Mouse (Mus musculus) forebrain, embryonic 14.5 days (tissue): Measurements from ENCODE around the gene Son. TPM values are rescaled to one million over a fixed set of nuclear protein-coding genes. Genes with fewer than 3 reads are reported as not detected.

Experiments
- ATAC-seq: fragments of 200-750 bp; cut with Nextera tagmentation; 2 replicates; pipeline ENCODE4 v1.8.0; 2017; ENCODE audit warnings: mild to moderate bottlenecking, moderate library complexity
- DNase-seq: peaks from one replicate; pipeline ENCODE4 v3.0.0-alpha.2; 2015; ENCODE audit warnings: low spot score
- H3K27ac ChIP-seq: fragments of 300-500 bp; sonication (generic); 2 replicates; pipeline ENCODE4 v1.5.1; 2014; ENCODE audit warnings: low read depth, mild to moderate bottlenecking, control low read depth, low read length, moderate library complexity
- H3K27me3 ChIP-seq: fragments of 300-500 bp; sonication (generic); replicated peaks from 2 replicates; pipeline ENCODE4 v1.6.1; 2014; ENCODE audit warnings: low read length, control low read depth, mixed read lengths; ENCODE audit not compliant: control insufficient read depth, insufficient read depth
- H3K36me3 ChIP-seq: fragments of 300-500 bp; sonication (generic); 2 replicates; pipeline ENCODE4 v1.6.1; 2014; ENCODE audit warnings: low read length, control low read depth; ENCODE audit not compliant: control insufficient read depth, insufficient read depth
- H3K4me1 ChIP-seq: fragments of 300-500 bp; sonication (generic); 2 replicates; pipeline ENCODE4 v1.6.1; 2014; ENCODE audit warnings: antibody characterized with exemption, low read length, control low read depth; ENCODE audit not compliant: control insufficient read depth, insufficient read depth
- H3K4me2 ChIP-seq: fragments of 300-500 bp; sonication (generic); 2 replicates; pipeline ENCODE4 v1.6.1; 2014; ENCODE audit warnings: mild to moderate bottlenecking, control low read depth, low read length
- H3K4me3 ChIP-seq: fragments of 300-500 bp; sonication (generic); 2 replicates; pipeline ENCODE4 v1.5.1; 2014; ENCODE audit warnings: low read depth, low read length, control low read depth
- H3K9ac ChIP-seq: fragments of 300-500 bp; sonication (generic); 2 replicates; pipeline ENCODE4 v1.6.1; 2014; ENCODE audit warnings: mild to moderate bottlenecking, low read length, control low read depth, moderate library complexity
- H3K9me3 ChIP-seq: fragments of 300-500 bp; sonication (generic); replicated peaks from 2 replicates; pipeline ENCODE4 v1.6.1; 2016; ENCODE audit warnings: low read length, control low read depth, mixed read lengths; ENCODE audit not compliant: control insufficient read depth
- WGBS: fragments of 180-500 bp; shearing (Covaris S2); extraction: QIAGEN DNeasy Blood & Tissue Kit; methylation state at CpG from one replicate; pipeline ENCODE4 v1.1.7; 2014; 5-methylcytosine and 5-hydroxymethylcytosine counted together
- polyA plus RNA-seq: library from polyadenylated mRNA; unstranded; fragments of >200 nt; fragmentation: Nextera tagmentation; extraction: Ambion mirVana; gene quantifications from 2 replicates; pipeline ENCODE4 v1.2.1, GENCODE M21; 2014

The Son gene
- polyA plus RNA-seq, 1 experiment from 2014 or later: 126 TPM

GRCm38 (mm10) chr16:91659798-91660197 lies 12.5 kb downstream of the Son start:
- DNase-seq (no peak), ATAC-seq (no peak)
- H3K27ac ChIP-seq: no peak overlapping the region
- H3K27me3 ChIP-seq: no peaks in the 10 kb centered on the region
- H3K36me3 ChIP-seq: peaks cover 92% of the 10 kb centered on the region
- no peak overlapping the region for H3K9ac ChIP-seq
- 98% methylated on average over 20 of the region's 20 CpGs for WGBS
- H3K4me1 ChIP-seq: 0 out of 2 replicates have a peak, but pooled peaks cover 2% of the 10 kb centered on the region
- no peaks in the 10 kb centered on the region for H3K9me3 ChIP-seq
- H3K4me2 ChIP-seq: no peak overlapping the region
- H3K4me3 ChIP-seq: no peak overlapping the region

DNA sequence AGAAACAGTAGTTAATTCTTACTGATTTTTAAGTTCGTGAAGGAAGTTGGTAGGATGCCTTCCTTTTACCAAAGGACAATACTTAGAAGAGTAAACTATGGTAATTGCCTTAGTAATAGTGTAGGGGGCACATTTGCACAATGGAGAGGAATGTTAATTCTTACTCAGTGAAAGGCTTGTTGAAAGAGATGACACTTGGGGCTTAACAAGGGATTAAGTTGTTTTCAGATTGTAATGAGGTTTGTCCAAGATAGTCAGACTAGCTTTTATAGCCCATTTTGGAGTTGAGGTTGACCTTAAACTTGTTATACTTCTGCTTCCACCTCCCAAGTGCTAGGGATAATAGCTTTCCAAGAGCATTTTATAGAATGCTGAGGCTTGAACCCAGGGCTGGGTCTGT lies 14.1 kb downstream of the Son start:
- ATAC-seq (no peak), DNase-seq (no peak)
- no peaks in the 10 kb centered on the region for H3K9me3 ChIP-seq
- 0 out of 2 replicates have a peak, but pooled peaks cover 2% of the 10 kb centered on the region for H3K4me1 ChIP-seq
- H3K27ac ChIP-seq: no peak overlapping the region
- no peak overlapping the region for H3K4me2 ChIP-seq
- no peaks in the 10 kb centered on the region for H3K27me3 ChIP-seq
- H3K36me3 ChIP-seq: peaks cover 92% of the 10 kb centered on the region
- 22% methylated on average over 1 of the region's 1 CpGs for WGBS
- H3K4me3 ChIP-seq: no peak overlapping the region
- H3K9ac ChIP-seq: no peak overlapping the region

DNA sequence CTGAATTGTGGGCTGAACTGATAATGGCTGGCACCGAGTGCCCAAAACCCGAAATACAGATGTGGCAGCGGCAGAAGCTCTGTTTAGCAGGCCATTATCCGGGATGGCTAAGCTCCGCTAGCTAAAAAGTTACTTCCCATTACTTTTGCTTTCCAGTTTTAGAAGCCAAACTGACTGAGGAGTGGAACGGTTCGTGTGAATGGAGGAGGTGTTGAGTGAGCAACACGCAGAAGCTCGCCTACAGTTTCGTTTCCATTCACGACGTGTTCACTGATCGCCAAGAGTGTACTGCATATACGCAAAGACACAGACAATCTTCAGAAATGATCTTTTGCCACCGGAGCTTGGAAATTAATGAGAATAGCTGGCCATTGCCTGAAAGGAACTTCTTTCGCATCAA lies 15.0 kb downstream of the Son start:
- Histone ChIP-seq H3K9ac (no peak overlapping the region), H3K4me2 (no peak overlapping the region), H3K27ac (no peak overlapping the region), H3K27me3 (no peaks in the 10 kb centered on the region), H3K9me3 (no peaks in the 10 kb centered on the region), H3K36me3 (peaks cover 92% of the 10 kb centered on the region), H3K4me3 (no peak overlapping the region), H3K4me1 (0 out of 2 replicates have a peak, but pooled peaks cover 2% of the 10 kb centered on the region)
- DNase-seq (no peak), ATAC-seq (no peak)
- WGBS: 93% methylated on average over 16 of the region's 16 CpGs

GRCm38 (mm10) chr16:91663795-91664194 lies 16.5 kb downstream of the Son start:
- Histone ChIP-seq H3K27ac (no peak overlapping the region), H3K27me3 (no peaks in the 10 kb centered on the region), H3K4me3 (no peak overlapping the region), H3K9ac (no peak overlapping the region), H3K4me2 (no peak overlapping the region), H3K36me3 (peaks cover 88% of the 10 kb centered on the region), H3K4me1 (0 out of 2 replicates have a peak, but pooled peaks cover 2% of the 10 kb centered on the region), H3K9me3 (no peaks in the 10 kb centered on the region)
- WGBS: 97% methylated on average over 3 of the region's 3 CpGs
- DNase-seq (no peak), ATAC-seq (no peak)

DNA sequence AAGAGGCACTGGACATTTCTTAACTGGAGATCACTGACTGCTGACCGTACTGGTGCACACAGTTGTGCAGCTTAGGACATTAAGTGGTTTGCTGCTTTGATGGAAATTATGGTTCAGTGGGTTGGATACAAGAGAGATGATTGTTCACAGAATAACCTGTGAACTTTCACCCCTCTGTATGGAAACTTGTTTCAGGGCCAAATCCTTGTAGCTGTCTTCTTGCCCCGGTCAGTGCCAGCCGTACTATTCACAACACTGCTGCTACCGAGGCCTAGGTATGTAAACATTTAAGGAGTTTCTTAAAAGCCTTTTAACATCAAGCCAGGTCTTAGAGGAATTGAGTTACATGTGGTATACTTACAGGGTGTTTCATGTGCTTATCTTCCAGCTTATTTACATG lies 27.2 kb downstream of the Son start:
- no peak overlapping the region for H3K4me3 ChIP-seq
- no peak overlapping the region for H3K4me2 ChIP-seq
- H3K9me3 ChIP-seq: no peaks in the 10 kb centered on the region
- no peak overlapping the region for H3K9ac ChIP-seq
- ATAC-seq (no peak), DNase-seq (no peak)
- WGBS: 84% methylated on average over 4 of the region's 4 CpGs
- no peaks in the 10 kb centered on the region for H3K4me1 ChIP-seq
- no peak overlapping the region for H3K27ac ChIP-seq
- peaks cover 90% of the 10 kb centered on the region for H3K36me3 ChIP-seq
- H3K27me3 ChIP-seq: no peaks in the 10 kb centered on the region

DNA sequence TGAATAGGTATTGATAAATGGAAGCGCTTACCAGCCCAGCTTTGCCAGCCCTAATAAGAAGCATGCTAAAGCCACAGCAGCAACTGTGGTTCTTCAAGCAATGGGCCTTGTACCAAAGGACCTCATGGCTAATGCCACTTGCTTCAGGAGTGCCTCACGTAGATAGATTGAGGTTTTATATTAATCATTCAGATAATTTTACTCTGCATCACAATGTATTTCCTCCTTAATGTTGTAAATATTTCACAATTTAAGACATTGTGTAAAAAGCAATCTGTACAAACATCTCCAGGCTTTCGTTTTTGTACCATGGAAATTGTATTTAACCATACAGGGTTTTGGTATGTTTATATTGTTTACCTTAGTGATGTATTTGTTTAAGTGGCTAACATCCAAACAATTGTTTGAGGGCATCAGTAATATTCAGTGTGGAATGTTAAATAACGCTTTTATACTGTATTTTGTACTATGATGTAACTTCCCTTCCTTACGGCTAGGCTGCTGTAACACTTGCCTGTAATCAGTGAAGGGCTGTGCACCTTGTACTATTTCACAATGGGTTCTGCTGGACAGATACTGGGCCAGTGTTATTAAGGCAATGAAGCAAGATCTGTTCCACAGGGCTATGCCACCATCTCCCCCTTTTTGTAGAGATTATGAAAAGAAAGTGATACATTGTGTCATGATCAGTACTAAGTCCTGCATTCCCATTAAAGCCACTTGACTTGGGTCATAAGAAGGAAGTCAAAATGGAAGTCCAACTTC lies 31.0 kb downstream of the Son start:
- no peak overlapping the region for H3K4me3 ChIP-seq
- no peak overlapping the region for H3K27ac ChIP-seq
- no peaks in the 10 kb centered on the region for H3K27me3 ChIP-seq
- 91% methylated on average over 5 of the region's 5 CpGs for WGBS
- H3K4me1 ChIP-seq: no peaks in the 10 kb centered on the region
- no peak for DNase-seq
- no peak overlapping the region for H3K9ac ChIP-seq
- H3K36me3 ChIP-seq: peaks cover 86% of the 10 kb centered on the region
- no peak for ATAC-seq
- H3K9me3 ChIP-seq: no peaks in the 10 kb centered on the region
- H3K4me2 ChIP-seq: no peak overlapping the region

DNA sequence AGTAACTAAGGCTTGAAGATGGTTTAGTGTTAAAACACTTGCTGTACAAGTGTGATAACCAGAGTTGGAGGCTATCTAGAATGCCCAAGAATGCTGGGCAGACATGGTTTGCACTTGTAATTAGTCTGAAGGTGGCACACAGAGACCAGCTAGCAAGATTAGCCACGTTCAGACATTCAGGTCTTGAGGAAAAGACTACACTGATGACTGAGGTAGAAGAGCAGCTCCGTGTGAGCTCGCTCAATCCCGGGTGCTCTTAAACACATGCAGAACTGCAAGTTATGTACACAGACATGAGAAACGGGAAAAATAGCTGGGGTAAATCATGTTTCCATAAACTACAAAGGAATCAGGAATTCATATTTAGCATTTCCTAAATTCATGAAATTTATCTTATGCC lies 33.4 kb downstream of the Son start:
- Histone ChIP-seq H3K4me2 (no peak overlapping the region), H3K4me3 (no peak overlapping the region), H3K9ac (no peak overlapping the region), H3K27ac (no peak overlapping the region), H3K4me1 (no peaks in the 10 kb centered on the region), H3K27me3 (no peaks in the 10 kb centered on the region), H3K9me3 (no peaks in the 10 kb centered on the region), H3K36me3 (peaks cover 90% of the 10 kb centered on the region)
- DNase-seq (no peak), ATAC-seq (no peak)
- 85% methylated on average over 5 of the region's 5 CpGs for WGBS

DNA sequence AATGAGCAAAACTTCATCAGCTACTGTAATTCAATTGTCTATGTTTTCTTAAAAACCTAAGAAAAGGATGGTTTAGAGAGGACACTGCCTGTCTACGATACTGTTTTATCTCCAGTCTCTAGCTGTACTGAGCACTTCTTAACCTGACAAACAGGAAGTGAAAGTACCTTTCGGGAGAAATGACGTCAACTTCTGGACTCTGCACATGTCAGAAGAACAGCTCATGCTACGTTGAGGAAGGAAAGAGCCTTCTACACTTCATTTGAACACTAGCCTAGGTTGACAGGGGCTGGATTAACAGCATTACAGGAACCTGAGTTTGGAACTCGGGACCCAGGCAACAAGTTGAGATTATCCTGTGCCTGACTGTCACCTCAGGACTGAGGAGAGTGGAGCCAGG lies 38.2 kb downstream of the Son start:
- Histone ChIP-seq H3K27me3 (no peaks in the 10 kb centered on the region), H3K9me3 (no peaks in the 10 kb centered on the region), H3K4me2 (no peak overlapping the region), H3K36me3 (peaks cover 52% of the 10 kb centered on the region), H3K27ac (no peak overlapping the region), H3K4me1 (peaks cover 8% of the 10 kb centered on the region), H3K9ac (no peak overlapping the region), H3K4me3 (no peak overlapping the region)
- ATAC-seq (no peak), DNase-seq (no peak)
- WGBS: 90% methylated on average over 5 of the region's 5 CpGs

DNA sequence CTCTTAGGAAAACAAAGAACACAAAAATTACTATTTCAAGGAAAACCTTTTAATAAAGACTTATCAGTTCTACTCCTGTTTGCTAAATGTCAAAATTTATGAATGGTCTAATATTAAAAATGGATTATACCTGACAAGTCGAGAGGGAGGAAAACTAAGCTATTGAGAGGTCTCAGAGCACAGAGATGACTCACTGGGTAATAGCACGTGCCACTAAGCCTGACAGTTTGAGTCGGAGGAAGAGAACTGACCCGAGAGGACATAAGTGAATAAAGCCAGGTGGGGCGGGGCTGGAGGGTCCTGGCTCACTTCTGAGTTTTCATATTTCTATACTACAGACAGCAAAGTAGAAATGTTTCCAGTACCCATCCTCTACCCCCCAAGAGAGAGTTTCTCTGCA lies 39.1 kb downstream of the Son start:
- no peak for ATAC-seq
- no peak overlapping the region for H3K4me3 ChIP-seq
- H3K27me3 ChIP-seq: no peaks in the 10 kb centered on the region
- no peaks in the 10 kb centered on the region for H3K9me3 ChIP-seq
- no peak overlapping the region for H3K4me2 ChIP-seq
- H3K36me3 ChIP-seq: peaks cover 48% of the 10 kb centered on the region
- H3K27ac ChIP-seq: no peak overlapping the region
- WGBS: 87% methylated on average over 5 of the region's 5 CpGs
- H3K9ac ChIP-seq: no peak overlapping the region
- no peak for DNase-seq
- peaks cover 8% of the 10 kb centered on the region for H3K4me1 ChIP-seq
